Mouse (Mus musculus) adipocyte (in vitro differentiated cells): ENCODE data around the gene Grm4.

Experiments used
- DNase-seq: peaks from one replicate; pipeline ENCODE4 v3.0.0-alpha.2; 2016; ENCODE audit warnings: low spot score

Gene Grm4

DNA sequence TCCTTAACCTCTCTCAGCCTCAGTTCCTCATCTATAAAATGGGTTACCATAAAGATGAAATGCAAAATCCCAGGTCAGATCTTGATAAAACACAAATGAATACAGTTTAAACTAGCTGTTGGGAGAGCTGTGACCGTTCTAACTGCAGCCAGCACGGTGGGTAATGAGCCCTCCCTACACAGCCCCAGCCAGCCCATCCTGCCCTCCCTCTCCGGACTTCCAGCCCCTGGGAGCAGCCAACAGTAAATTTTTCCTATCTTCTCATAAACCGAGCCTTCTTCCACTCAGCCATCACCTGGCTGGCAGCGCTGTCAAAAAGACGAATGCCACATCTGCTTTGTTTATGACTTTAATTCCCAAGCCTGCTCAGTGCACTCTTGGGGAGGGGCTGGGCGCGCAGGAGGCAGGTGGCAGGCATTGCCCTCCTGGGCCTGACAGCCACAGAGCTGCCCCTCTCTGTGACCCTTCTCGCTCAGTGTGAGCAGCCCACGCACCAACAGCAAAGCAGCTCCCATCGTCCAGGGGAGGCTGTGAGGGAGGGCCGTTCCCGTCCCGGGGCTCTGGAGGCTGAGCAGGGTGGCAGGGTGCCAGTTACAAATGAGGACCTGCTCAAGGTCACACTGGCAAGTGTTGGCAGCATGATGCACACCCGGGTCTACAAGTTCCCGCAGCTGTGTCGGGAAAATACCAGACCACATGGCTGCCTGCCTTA lies 75.7 kb downstream of the Grm4 start:
- DNase-seq = no peak

- no peak for DNase-seq
These were observed 78.6 kb downstream of the Grm4 start for GRCm38 (mm10) chr17:27442538-27443113.

- DNase-seq = no peak
These were observed 79.4 kb downstream of the Grm4 start for GRCm38 (mm10) chr17:27441778-27442177.

DNA sequence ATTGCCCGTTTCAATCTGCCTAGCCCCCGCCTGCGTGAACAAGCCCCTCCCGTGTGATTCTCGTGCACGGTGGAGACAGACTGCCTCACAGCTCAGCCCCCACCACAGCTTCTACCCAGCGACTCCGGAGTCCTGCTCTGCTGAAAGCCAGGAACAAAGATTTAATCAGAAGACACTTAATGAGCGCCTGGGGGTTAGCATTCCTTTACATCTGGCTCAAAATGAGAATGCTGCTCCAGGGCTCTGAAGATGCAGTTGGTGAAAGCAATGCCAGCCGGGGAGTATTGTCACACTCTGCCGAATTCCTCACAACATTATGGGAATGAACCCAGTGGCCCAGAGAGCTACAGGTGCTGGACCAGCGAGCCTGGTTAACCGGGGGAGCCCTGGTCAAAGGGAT lies 85.4 kb downstream of the Grm4 start:
- DNase-seq = no peak

- DNase-seq = no peak
These were observed 86.0 kb downstream of the Grm4 start for GRCm38 (mm10) chr17:27435225-27435624.

- DNase-seq = no peak
These were observed 87.1 kb downstream of the Grm4 start for GRCm38 (mm10) chr17:27434066-27434465.

DNA sequence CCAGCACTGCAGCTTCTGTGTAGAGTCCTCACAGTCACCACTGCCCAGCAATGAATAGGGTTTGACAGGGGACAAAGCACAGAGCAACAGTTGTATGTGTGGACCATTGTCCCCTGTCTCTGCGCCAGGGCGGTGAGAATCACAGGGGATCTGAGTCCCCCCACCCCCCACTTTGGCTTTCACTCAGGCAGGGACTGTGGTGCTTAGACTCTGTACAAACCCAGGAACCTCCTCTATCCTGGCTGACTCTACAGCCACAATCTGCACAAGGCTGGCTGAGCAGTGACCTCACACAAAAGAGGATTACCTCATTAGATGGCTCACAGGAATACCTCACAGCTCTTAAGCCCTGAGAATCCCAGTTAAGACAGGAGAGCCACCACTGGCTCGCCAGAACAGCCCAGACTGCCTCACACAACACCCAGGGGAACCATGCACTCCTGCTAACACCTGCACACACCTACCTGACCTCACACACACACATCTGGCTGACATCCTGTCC lies 88.0 kb downstream of the Grm4 start:
- DNase-seq = no peak

GRCm38 (mm10) chr17:27432145-27432650 lies 89.0 kb downstream of the Grm4 start:
- no peak for DNase-seq

GRCm38 (mm10) chr17:27431049-27431839 lies 90.0 kb downstream of the Grm4 start:
- DNase-seq = no peak

- DNase-seq = no peak
These were observed 91.4 kb downstream of the Grm4 start for GRCm38 (mm10) chr17:27429757-27430156.

DNA sequence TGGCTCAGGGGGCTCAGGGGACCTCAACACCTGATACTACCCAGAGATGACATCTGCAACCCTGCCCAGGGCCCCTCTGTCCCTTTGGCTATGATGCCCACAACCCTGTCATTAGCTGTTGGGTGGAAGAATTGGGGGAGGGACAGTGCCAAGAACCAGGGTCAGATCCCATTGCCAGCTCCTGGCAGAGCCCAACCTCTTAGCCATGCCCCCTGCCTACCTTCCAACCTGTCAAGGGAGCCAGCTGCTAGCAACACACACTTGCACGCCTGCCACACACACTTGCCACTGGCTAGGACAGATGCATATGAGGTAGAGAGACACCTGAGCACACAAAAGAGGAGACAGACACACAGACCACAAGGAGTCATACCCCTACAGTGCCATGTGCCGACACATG lies 96.2 kb downstream of the Grm4 start:
- DNase-seq = no peak

DNA sequence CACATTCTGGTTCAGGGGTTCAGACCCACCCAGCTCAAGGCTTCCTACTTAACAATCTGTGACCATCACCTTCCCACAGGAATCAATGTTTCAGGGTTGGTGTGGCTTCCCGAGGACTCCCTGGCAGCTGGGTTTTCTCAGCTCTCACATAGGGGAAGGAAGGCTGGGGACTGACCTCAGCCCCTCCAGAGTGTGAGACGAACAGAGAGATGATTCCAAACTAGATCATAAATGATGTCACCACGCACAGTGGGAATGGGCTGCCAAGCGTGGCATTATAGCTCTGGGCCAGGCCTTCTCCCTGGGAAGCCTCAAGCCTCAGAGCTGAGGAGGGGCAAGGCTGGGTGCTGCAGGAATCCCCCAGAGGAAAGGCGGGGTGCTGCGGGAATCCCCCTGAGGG lies 96.8 kb downstream of the Grm4 start:
- no peak for DNase-seq

- DNase-seq = no peak
These were observed 98.3 kb downstream of the Grm4 start for GRCm38 (mm10) chr17:27422726-27423381.

DNA sequence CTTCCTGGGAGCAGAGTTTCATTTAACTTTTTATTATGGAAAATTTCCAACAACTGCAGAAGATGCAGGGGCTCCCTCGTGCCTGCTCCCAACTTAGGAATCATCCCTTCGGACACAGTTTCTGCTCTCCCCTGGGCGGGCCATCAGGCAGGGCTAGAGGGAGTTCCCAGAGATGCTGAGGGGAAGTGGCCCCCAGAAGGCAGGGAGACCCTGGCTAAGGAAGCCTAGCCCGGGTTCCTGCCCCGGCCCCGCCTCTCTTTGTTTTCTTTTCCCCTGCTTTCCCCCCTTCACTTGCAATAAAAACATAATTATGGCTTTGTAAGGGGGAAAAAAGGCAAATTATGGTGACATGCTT lies 98.9 kb downstream of the Grm4 start:
- DNase-seq = no peak

GRCm38 (mm10) chr17:27421837-27422236 lies 99.4 kb downstream of the Grm4 start:
- DNase-seq = no peak

DNA sequence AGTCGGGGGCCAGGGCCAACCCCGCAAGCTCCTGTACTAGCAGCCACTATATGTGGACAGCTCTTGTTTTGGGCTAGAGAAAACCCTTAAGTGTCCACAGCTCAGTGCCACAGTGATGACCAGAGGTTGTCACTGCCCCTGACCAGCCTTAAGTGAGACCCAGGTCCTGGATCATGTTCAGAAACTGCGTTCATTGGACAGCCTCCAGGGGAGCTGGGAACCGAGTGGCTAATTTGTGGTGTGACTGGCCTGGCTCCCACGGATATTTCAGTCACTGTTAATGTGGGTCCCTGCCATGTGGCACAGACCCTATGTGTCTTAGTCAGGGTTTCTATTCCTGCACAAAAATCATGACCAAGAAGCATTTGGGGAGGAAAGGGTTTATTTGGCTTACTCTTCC lies 112.2 kb downstream of the Grm4 start:
- DNase-seq = no peak

DNA sequence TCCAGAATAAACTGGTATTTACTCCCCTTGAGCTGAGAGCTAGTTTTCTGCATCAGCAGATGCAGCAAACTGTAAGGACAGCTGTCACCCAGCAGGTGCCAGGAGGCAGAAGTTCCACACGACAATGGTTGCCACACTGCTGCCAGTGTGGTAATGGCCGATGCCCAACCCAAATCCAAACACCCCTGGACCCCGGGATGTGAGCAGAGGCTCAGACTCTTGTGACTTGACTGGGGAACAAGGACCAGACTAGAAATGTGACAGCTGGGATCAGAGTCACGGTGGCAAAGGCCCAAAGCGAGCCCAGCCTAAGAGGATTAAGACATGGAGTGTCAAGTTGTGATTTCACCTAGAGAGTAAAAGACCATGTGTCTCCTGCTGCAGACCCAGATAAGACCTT lies 112.7 kb downstream of the Grm4 start:
- DNase-seq = no peak

- DNase-seq = no peak
These were observed 114.2 kb downstream of the Grm4 start for GRCm38 (mm10) chr17:27406956-27407355.

DNA sequence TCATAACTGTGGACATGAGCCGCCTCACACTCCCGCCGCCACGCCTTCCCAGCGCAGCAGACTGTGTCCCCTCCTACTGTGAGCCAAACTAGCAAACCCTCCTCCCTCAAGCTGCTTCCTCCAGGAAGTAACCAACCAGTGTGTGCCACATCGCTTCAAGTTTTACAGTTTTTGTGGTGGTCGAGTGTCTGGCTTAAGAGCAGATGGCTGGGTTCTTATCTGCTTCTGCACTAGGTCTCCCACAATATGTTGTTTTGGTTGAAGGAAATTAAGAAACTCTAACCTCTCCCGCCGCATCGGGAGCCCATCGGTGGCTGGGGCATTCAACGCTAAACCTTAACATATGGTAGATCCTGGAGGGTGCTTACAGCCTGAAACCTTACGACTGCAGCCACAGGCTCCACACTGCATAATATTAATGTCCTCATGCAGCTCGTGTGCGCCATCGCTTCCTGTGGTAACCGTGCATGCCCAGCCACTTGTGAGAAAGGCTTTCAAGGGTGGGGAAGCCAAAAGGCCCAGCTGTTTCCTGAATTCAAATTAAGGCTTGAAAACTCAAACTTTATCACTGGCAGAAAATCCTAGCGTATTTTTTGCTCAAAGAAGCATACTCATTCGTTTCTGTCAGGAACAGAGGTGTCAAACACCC lies 115.7 kb downstream of the Grm4 start:
- no peak for DNase-seq

GRCm38 (mm10) chr17:27401200-27401599 lies 120.0 kb downstream of the Grm4 start:
- DNase-seq = no peak

DNA sequence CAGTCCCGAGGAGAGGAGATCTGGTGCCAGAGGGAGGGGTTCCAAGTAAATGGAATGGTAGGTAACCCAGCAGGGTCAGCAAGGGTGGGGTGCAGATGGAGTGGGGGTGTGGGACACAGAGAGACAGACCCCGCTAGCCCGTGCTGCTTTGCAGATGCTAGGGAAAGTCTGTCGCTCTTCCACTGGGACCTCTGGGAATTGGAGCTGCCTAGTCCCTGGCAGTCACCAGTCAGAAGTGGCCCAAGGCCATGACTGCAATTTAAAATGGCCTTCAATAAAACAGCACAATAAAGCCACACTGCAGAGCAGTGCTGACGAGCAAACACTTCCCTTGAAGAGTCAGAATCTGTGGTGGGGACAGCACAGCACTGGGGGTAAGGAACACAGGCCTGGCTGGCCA lies 127.3 kb downstream of the Grm4 start:
- DNase-seq = no peak

DNA sequence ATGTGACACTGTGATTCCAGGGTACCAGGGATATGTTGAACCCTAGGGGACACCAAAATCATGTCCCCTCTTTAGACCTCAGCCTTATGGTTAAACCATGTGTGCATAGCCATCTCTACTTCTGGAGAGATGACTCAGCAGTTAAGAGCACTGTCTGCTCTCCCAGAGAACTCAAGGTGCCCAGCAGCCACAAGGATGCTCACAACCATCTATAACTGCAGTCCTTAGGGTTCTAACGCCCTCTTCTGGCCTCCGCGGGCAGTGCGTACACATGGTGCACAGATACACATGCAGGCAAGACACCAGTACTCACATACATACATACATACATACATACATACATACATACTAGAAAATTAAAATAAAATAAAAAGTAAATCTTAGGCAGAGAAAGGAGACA lies 127.8 kb downstream of the Grm4 start:
- no peak for DNase-seq
